Mouse (Mus musculus): ENCODE results near the gene Gm438.

DNA sequence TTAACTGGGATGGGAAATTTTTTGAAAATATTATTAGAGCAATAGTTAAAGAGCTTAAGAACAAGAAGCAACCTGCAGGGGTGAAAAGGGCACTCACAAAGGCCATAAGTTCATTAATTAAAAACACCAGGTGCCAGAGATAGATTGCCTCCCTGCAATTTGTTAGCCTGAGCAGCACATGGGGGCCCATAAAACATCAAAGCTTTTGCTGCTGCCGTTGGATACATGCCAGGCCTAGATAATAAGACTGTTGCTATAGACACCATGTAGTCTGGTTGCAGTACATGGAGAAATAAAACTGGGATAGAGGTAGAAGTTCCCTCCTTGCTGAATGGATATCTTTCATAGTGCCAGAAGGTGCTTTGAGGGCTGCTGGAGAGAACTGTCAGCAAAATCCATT, 37.2 kb downstream of the Gm438 start:
- TF ChIP-seq CTCF (conservative IDR thresholded peaks at IDR 0.05; ENCODE audit: low read length): no peak
- TF ChIP-seq NANOG (IDR thresholded peaks at IDR 0.05; ENCODE audit: borderline replicate concordance, low read length): no peak
- no peak for TF ChIP-seq POU5F1 (IDR thresholded peaks at IDR 0.05; ENCODE audit: borderline replicate concordance, low read length)
